Comparison of ENCODE assay signal across 10 mouse cellular contexts in the genomic region with DNA sequence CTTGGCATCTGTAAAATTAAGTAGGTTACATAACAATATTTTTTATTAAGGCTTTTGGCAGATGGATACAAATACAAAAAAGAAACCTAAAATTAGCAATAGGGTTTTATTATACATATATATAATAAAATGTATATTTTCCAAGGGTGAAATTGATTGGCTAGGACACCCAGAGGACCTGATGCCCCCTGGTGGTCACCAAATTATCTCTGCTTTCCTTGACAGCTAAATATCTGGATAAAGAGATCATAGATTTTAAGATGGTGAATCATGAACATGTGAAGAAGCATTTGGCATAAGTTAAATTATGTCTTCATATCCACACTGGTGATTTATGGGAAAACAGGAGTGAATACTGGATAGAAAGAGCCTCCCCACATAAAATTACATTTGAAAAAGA. TPM values are rescaled to one million over a fixed set of nuclear protein-coding genes. Genes with fewer than 3 reads are reported as not detected.
DNase-seq lines count a peak whose midpoint lies in the region; ATAC-seq and TF ChIP-seq lines count a peak whose summit lies in the region.
"Had no signal": no experiment of that assay in that cellular context is flagged by ENCODE, and none has a peak within 500 bp of the region (broad histone marks: within the 10 kb centered on the region; RNA-seq: fewer than 3 reads in every experiment).

No protein-coding gene starts in this region.

- H3K9me3 ChIP-seq in forebrain, postnatal 0 days (ENCODE audit: low read length): no peaks in the 10 kb centered on the region
- H3K9me3 ChIP-seq in forebrain, embryonic 11.5 days (ENCODE audit: control insufficient read depth, low read length): no peaks in the 10 kb centered on the region
- no peaks in the 10 kb centered on the region for H3K9me3 ChIP-seq in midbrain, embryonic 10.5 days (replicated peaks)
- H3K9me3 ChIP-seq in midbrain, embryonic 15.5 days: no peaks in the 10 kb centered on the region

- H3K4me1 ChIP-seq in forebrain, postnatal 0 days (ENCODE audit: insufficient read depth): no peaks in the 10 kb centered on the region
- no peaks in the 10 kb centered on the region for H3K4me1 ChIP-seq in forebrain, embryonic 11.5 days (replicated peaks; ENCODE audit: control insufficient read depth, insufficient read depth, low read length)
- H3K4me1 ChIP-seq in midbrain, embryonic 10.5 days: peaks cover 14% of the 10 kb centered on the region; the same call in 1 of the 2 replicates
- H3K4me1 ChIP-seq in midbrain, embryonic 15.5 days: no peaks in the 10 kb centered on the region

- peak; percentile 56 for TF ChIP-seq CTCF in forebrain, postnatal 0 days (IDR thresholded peaks at IDR 0.05; ENCODE audit: low read depth)

- no peak overlapping the region for H3K4me3 ChIP-seq in forebrain, postnatal 0 days (ENCODE audit: low read depth, low read length)
- H3K4me3 ChIP-seq in forebrain, embryonic 11.5 days (ENCODE audit: low read depth, low read length): no peak overlapping the region
- H3K4me3 ChIP-seq in midbrain, embryonic 10.5 days: no peak overlapping the region
- H3K4me3 ChIP-seq in midbrain, embryonic 15.5 days: no peak overlapping the region
- H3K4me3 ChIP-seq: erythroblast, embryonic 14.5 days had no signal

- H3K27me3 ChIP-seq in forebrain, postnatal 0 days (ENCODE audit: insufficient read depth, low read length): no peaks in the 10 kb centered on the region
- no peaks in the 10 kb centered on the region for H3K27me3 ChIP-seq in forebrain, embryonic 11.5 days (ENCODE audit: control insufficient read depth, insufficient read depth, low read length)
- H3K27me3 ChIP-seq in midbrain, embryonic 10.5 days (ENCODE audit: low read depth, poor library complexity, severe bottlenecking): peaks cover 12% of the 10 kb centered on the region
- peaks cover 6% of the 10 kb centered on the region for H3K27me3 ChIP-seq in midbrain, embryonic 15.5 days (replicated peaks)

- H3K9ac ChIP-seq in forebrain, postnatal 0 days: no peak overlapping the region
- no peak overlapping the region for H3K9ac ChIP-seq in forebrain, embryonic 11.5 days (ENCODE audit: low read length)
- no peak overlapping the region for H3K9ac ChIP-seq in midbrain, embryonic 15.5 days

- no peak overlapping the region for H3K27ac ChIP-seq in forebrain, postnatal 0 days (ENCODE audit: low read depth, low read length)
- no peak overlapping the region for H3K27ac ChIP-seq in forebrain, embryonic 11.5 days (ENCODE audit: low read depth, low read length)
- no peak overlapping the region for H3K27ac ChIP-seq in midbrain, embryonic 10.5 days (replicated peaks)
- H3K27ac ChIP-seq in midbrain, embryonic 15.5 days: no peak overlapping the region

- no peak for ATAC-seq in forebrain, postnatal 0 days
- no peak for ATAC-seq in forebrain, embryonic 11.5 days (replicated peaks; ENCODE audit: low FRiP score)
- no peak for ATAC-seq in midbrain, embryonic 15.5 days (replicated peaks)

- H3K4me2 ChIP-seq in forebrain, postnatal 0 days (ENCODE audit: low read depth): no peak overlapping the region
- H3K4me2 ChIP-seq in forebrain, embryonic 11.5 days (ENCODE audit: low read depth, low read length, severe bottlenecking): no peak overlapping the region
- H3K4me2 ChIP-seq in midbrain, embryonic 15.5 days: no peak overlapping the region

- DNase-seq in forebrain, postnatal 0 days: no peak
- no peak for DNase-seq in forebrain, embryonic 11.5 days (ENCODE audit: low spot score)
- DNase-seq in midbrain, embryonic 10.5 days (ENCODE audit: low spot score): peak; percentile 28
- DNase-seq in cerebellum, postnatal 10 days: peak; percentile 74 to 83
- DNase-seq in lung, postnatal 10 days: peak; percentile 35
- no peak for DNase-seq in spleen, postnatal 36 days (ENCODE audit: low spot score in 2 of 2)
- no peak for DNase-seq in gastrocnemius, postnatal 25 days

- no peaks in the 10 kb centered on the region for H3K36me3 ChIP-seq in forebrain, postnatal 0 days (ENCODE audit: insufficient read depth)
- no peaks in the 10 kb centered on the region for H3K36me3 ChIP-seq in forebrain, embryonic 11.5 days (ENCODE audit: control insufficient read depth, insufficient read depth, low read length)
- no peaks in the 10 kb centered on the region for H3K36me3 ChIP-seq in midbrain, embryonic 10.5 days
- no peaks in the 10 kb centered on the region for H3K36me3 ChIP-seq in midbrain, embryonic 15.5 days (replicated peaks)
- H3K36me3 ChIP-seq: G1E had no signal

RNA-seq across cellular contexts. Expression of a gene that starts 4.1 kb away (rescaled TPM):
- total RNA-seq in forebrain, postnatal 0 days (2014; rRNA removed): 70.7 and 73.1 TPM in 2 replicates
- 44.0 and 57.3 TPM in 2 replicates for polyA plus RNA-seq in forebrain, postnatal 0 days (2015; fragmentation: Nextera tagmentation; extraction: Ambion mirVana)
- polyA plus RNA-seq in forebrain, embryonic 11.5 days (2014; fragmentation: Nextera tagmentation; extraction: Ambion mirVana): 58.0 and 61.6 TPM in 2 replicates
- 68.3 and 73.4 TPM in 2 replicates for polyA plus RNA-seq in midbrain, embryonic 10.5 days (2016; fragmentation: Nextera tagmentation; extraction: Ambion mirVana)
- polyA plus RNA-seq in midbrain, embryonic 15.5 days (2015; fragmentation: Nextera tagmentation; extraction: Ambion mirVana): 63.6 and 79.2 TPM in 2 replicates
- total RNA-seq in gastrocnemius, postnatal 25 days (2021): 1 to 10 TPM; 1.6 to 2.2 TPM
- polyA plus RNA-seq: G1E had no signal

Comparison
In these comparisons a context has a peak if more than half of its experiments do, and no peak if none do; other contexts are left out.
1. DNase-seq: peak in midbrain, embryonic 10.5 days (single experiment), cerebellum, postnatal 10 days (2 of 2) and lung, postnatal 10 days (single experiment); none in forebrain, postnatal 0 days (single experiment), forebrain, embryonic 11.5 days (single experiment), spleen, postnatal 36 days (0 of 2) and gastrocnemius, postnatal 25 days (single experiment).